Mouse (Mus musculus) neural tube, embryonic 14.5 days (tissue): Measurements from ENCODE around the gene Hcn3. TPM values are rescaled to one million over a fixed set of nuclear protein-coding genes. Genes with fewer than 3 reads are reported as not detected.

Experiments
- ATAC-seq: fragments of 200-750 bp; cut with Nextera tagmentation; 2 replicates; pipeline ENCODE4 v1.8.0; 2017; ENCODE audit warnings: low read depth, mild to moderate bottlenecking, moderate TSS enrichment, moderate library complexity
- H3K27ac ChIP-seq: fragments of 300-500 bp; sonication (generic); 2 replicates; pipeline ENCODE4 v1.5.1; 2014; ENCODE audit warnings: low read depth, mild to moderate bottlenecking, control low read depth, low read length, moderate library complexity, mixed read lengths
- H3K27me3 ChIP-seq: fragments of 300-500 bp; sonication (generic); 2 replicates; pipeline ENCODE4 v1.6.1; 2014; ENCODE audit warnings: low read length; ENCODE audit not compliant: control insufficient read depth, insufficient read depth
- H3K36me3 ChIP-seq: fragments of 300-500 bp; sonication (generic); 2 replicates; pipeline ENCODE4 v1.6.1; 2014; ENCODE audit warnings: low read length, mixed read lengths; ENCODE audit not compliant: control insufficient read depth, insufficient read depth
- H3K4me1 ChIP-seq: fragments of 300-500 bp; sonication (generic); 2 replicates; pipeline ENCODE4 v1.6.1; 2014; ENCODE audit warnings: low read length; ENCODE audit not compliant: control insufficient read depth, insufficient read depth
- H3K4me2 ChIP-seq: fragments of 300-500 bp; sonication (generic); 2 replicates; pipeline ENCODE4 v1.6.1; 2014; ENCODE audit warnings: mild to moderate bottlenecking, low read depth, low read length, control low read depth
- H3K4me3 ChIP-seq: fragments of 300-500 bp; sonication (generic); 2 replicates; pipeline ENCODE4 v1.5.1; 2014; ENCODE audit warnings: low read depth, low read length, control low read depth, mixed read lengths
- H3K9ac ChIP-seq: fragments of 300-500 bp; sonication (generic); replicated peaks from 2 replicates; pipeline ENCODE4 v1.6.1; 2014; ENCODE audit warnings: low read depth, mild to moderate bottlenecking, control low read depth, low read length, mixed read lengths
- H3K9me3 ChIP-seq: fragments of 300-500 bp; sonication (generic); 2 replicates; pipeline ENCODE4 v1.6.1; 2016; ENCODE audit warnings: low read length; ENCODE audit not compliant: control insufficient read depth
- WGBS: fragments of 180-500 bp; shearing (Covaris S2); extraction: QIAGEN DNeasy Blood & Tissue Kit; methylation state at CpG from one replicate; pipeline ENCODE4 v1.1.7; 2014; 5-methylcytosine and 5-hydroxymethylcytosine counted together
- polyA plus RNA-seq: library from polyadenylated mRNA; unstranded; fragments of >200 nt; fragmentation: Nextera tagmentation; extraction: Ambion mirVana; gene quantifications from 2 replicates; pipeline ENCODE4 v1.2.1, GENCODE M21; 2014

Hcn3 gene
- polyA plus RNA-seq, 1 experiment from 2014 or later, result 25.4 TPM

- Histone ChIP-seq H3K27ac (peak within 1 kb of the TSS; percentile 91), H3K4me3 (peak within 1 kb of the TSS; percentile 45), H3K4me2 (peak within 1 kb of the TSS; percentile 99), H3K4me1 (peaks cover 30% of the 10 kb centered on the region), H3K9me3 (no peaks in the 10 kb centered on the region), H3K9ac (peak within 1 kb of the TSS; percentile 71), H3K36me3 (peaks cover 32% of the 10 kb centered on the region), H3K27me3 (no peaks in the 10 kb centered on the region)
- peak; percentile 92 for ATAC-seq
- 7% methylated on average over 39 of the region's 39 CpGs for WGBS
Measured at GRCm38 (mm10) chr3:89183058-89183958, 23.3 kb upstream of the Hcn3 start, which contains the start of gene Fam189b. Fam189b (plus strand) TSS chr3:89183143.

- Histone ChIP-seq H3K4me2 (peak overlapping the region; percentile 99), H3K27ac (peak overlapping the region; percentile 91), H3K27me3 (no peaks in the 10 kb centered on the region), H3K9ac (peak overlapping the region; percentile 71), H3K9me3 (no peaks in the 10 kb centered on the region), H3K4me3 (peak overlapping the region; percentile 45), H3K36me3 (peaks cover 28% of the 10 kb centered on the region), H3K4me1 (peaks cover 31% of the 10 kb centered on the region)
- WGBS, result 49% methylated on average over 7 of the region's 7 CpGs
- ATAC-seq, result peak; percentile 2; the same call in 1 of the 2 replicates
Measured at GRCm38 (mm10) chr3:89182531-89183057, 22.6 kb upstream of the Hcn3 start.

- no peak for ATAC-seq
- Histone ChIP-seq H3K4me3 (no peak overlapping the region), H3K27me3 (no peaks in the 10 kb centered on the region), H3K27ac (no peak overlapping the region), H3K36me3 (peaks cover 22% of the 10 kb centered on the region), H3K9ac (no peak overlapping the region), H3K9me3 (no peaks in the 10 kb centered on the region), H3K4me2 (no peak overlapping the region), H3K4me1 (peaks cover 31% of the 10 kb centered on the region)
- 90% methylated on average over 27 of the region's 27 CpGs for WGBS
Measured at GRCm38 (mm10) chr3:89181749-89182500, 21.9 kb upstream of the Hcn3 start.

GRCm38 (mm10) chr3:89179056-89179455 is 19.1 kb upstream of the Hcn3 start:
- Histone ChIP-seq H3K27me3 (no peaks in the 10 kb centered on the region), H3K4me3 (no peak overlapping the region), H3K4me2 (peak overlapping the region; percentile 87; the same call in 1 of the 2 replicates), H3K9ac (no peak overlapping the region), H3K27ac (no peak overlapping the region), H3K9me3 (no peaks in the 10 kb centered on the region), H3K36me3 (peaks cover 42% of the 10 kb centered on the region), H3K4me1 (peaks cover 20% of the 10 kb centered on the region)
- 93% methylated on average over 11 of the region's 11 CpGs for WGBS
- ATAC-seq, result no peak

- Histone ChIP-seq H3K36me3 (peaks cover 51% of the 10 kb centered on the region), H3K9me3 (no peaks in the 10 kb centered on the region), H3K9ac (peak overlapping the region; percentile 66), H3K27me3 (no peaks in the 10 kb centered on the region), H3K4me3 (peak overlapping the region; percentile 58), H3K4me2 (peak overlapping the region; percentile 87), H3K4me1 (peaks cover 15% of the 10 kb centered on the region), H3K27ac (peak overlapping the region; percentile 36; the same call in 1 of the 2 replicates)
- no peak for ATAC-seq
- WGBS, result 6% methylated on average over 6 of the region's 6 CpGs
Measured at GRCm38 (mm10) chr3:89178107-89178385, 18.1 kb upstream of the Hcn3 start.

- peak within 1 kb of the TSS; percentile 87 for H3K4me2 ChIP-seq
- H3K9ac ChIP-seq, result peak within 1 kb of the TSS; percentile 66
- peak within 1 kb of the TSS; percentile 36 for H3K27ac ChIP-seq
- H3K27me3 ChIP-seq, result no peaks in the 10 kb centered on the region
- under 1% methylated on average over 43 of the region's 43 CpGs for WGBS
- ATAC-seq, result peak; percentile 96
- peak within 1 kb of the TSS; percentile 58 for H3K4me3 ChIP-seq
- no peaks in the 10 kb centered on the region for H3K9me3 ChIP-seq
- H3K4me1 ChIP-seq, result peaks cover 11% of the 10 kb centered on the region
- peaks cover 57% of the 10 kb centered on the region for H3K36me3 ChIP-seq
Measured at GRCm38 (mm10) chr3:89177242-89178106, 17.5 kb upstream of the Hcn3 start, which contains the start of gene Scamp3. Scamp3 (plus strand) TSS chr3:89177473.

- WGBS, result 83% methylated on average over 7 of the region's 7 CpGs
Measured at GRCm38 (mm10) chr3:89176421-89176820, 16.4 kb upstream of the Hcn3 start.

GRCm38 (mm10) chr3:89175544-89175943 is 15.5 kb upstream of the Hcn3 start:
- no peak for ATAC-seq
- H3K4me3 ChIP-seq, result no peak overlapping the region
- no peak overlapping the region for H3K27ac ChIP-seq
- peaks cover 11% of the 10 kb centered on the region for H3K4me1 ChIP-seq
- no peaks in the 10 kb centered on the region for H3K27me3 ChIP-seq
- no peaks in the 10 kb centered on the region for H3K9me3 ChIP-seq
- H3K4me2 ChIP-seq, result no peak overlapping the region
- H3K36me3 ChIP-seq, result peaks cover 59% of the 10 kb centered on the region
- 94% methylated on average over 10 of the region's 10 CpGs for WGBS
- H3K9ac ChIP-seq, result no peak overlapping the region

More at GRCm38 (mm10) chr3:89176421-89176820, 16.4 kb upstream of the Hcn3 start:
- no peak overlapping the region for H3K27ac ChIP-seq
- no peak overlapping the region for H3K4me2 ChIP-seq
- peaks cover 11% of the 10 kb centered on the region for H3K4me1 ChIP-seq
- peaks cover 61% of the 10 kb centered on the region for H3K36me3 ChIP-seq
- no peaks in the 10 kb centered on the region for H3K27me3 ChIP-seq
- H3K9me3 ChIP-seq, result no peaks in the 10 kb centered on the region
- no peak for ATAC-seq
- H3K9ac ChIP-seq, result no peak overlapping the region
- no peak overlapping the region for H3K4me3 ChIP-seq
